Mouse (Mus musculus): ENCODE data around the gene Tubb4b.

The Tubb4b gene

DNA sequence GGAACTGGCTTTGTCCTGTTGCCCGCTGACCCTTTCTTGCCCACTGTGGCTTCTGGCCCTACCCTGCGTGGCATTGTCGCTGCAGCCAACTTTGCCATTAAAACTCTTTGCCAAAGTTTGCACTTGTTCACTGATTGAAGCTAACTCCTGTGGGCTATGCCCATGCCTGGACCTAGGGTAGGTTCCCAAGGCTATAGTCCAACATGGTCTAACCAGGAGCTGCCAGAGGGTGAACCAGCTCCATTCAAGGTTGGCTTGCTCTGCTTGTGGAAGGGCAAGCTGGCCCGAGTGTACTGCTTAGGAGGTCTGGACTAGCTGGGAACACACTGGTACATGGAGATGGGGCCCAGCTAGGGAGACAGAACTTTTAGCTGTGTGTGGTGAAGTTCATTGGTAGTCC, 19.6 kb upstream of the Tubb4b start:
- DNase-seq (ENCODE audit: low spot score), result no peak

GRCm38 (mm10) chr2:25243342-25243741, 18.8 kb upstream of the Tubb4b start:
- DNase-seq (ENCODE audit: low spot score), result no peak

DNA sequence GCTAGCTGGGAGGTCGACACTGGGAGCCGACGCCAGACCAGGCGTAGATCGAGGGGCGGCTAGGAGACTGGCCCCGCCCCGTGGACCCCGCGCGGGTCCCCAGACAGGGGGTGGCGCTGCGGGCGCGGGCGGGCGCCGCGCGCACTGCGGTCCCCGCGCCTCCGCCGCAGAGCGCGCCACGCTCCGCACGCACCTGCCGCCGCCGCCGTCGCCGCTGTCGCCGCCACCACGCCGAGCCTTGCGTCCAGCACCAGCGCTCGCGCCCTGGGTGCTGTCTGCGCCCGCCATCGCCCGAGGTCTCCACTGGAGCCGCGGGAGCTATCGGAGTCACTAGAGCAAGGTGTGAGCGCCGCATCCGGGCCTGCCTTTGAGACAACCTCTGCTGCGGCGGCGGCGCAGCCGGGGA, 17.6 kb upstream of the Tubb4b start, which contains the start of the genes Rnf208 and Cysrt1:
Gene Rnf208, plus strand, starts transcription at position 155 of the 406 bp plus-strand sequence.
Gene Cysrt1, minus strand, starts transcription at position 352 of the 406 bp plus-strand sequence.
- DNase-seq (ENCODE audit: low spot score), result no peak

DNA sequence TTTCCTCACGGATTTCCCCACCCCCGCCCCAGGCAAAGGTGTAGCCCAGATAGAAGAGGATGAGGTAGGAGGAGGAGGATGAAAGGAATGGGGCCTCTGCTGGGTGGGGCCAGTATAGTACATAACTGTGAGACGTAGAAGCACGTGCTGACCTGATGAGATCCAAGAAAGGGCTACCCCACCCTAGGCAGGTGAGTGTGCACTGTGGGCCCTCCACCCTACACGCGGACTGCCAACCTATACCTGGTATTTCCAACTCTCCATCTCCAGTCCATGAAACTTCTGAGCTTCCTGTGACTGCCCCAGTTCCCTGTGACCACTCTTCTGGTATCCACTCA, 16.9 kb upstream of the Tubb4b start:
- DNase-seq (ENCODE audit: low spot score), result no peak

- DNase-seq (ENCODE audit: low spot score), result no peak
Observed at GRCm38 (mm10) chr2:25240723-25241437, 16.4 kb upstream of the Tubb4b start.

GRCm38 (mm10) chr2:25240310-25240709, 15.8 kb upstream of the Tubb4b start:
- DNase-seq (ENCODE audit: low spot score), result no peak

DNA sequence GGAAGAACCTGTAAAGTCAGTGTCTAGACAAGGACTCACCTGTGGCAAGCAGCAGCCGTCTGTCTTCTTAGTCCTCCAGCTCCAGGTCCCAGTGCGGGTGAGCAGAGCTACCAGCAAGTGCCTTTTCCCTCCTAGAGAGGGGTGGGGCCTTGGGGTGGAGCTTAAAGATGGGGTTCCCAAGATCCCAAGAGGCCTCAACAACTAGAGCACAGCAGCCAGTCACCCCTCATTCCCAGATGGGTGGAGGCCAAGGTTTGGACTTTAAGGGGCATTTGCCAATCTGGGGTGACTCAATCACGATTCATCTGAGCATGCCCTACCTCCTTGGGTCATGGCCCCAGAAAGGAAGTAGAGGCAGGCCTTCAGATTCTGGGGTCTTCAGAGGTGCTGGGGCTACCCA, 15.3 kb upstream of the Tubb4b start:
- DNase-seq (ENCODE audit: low spot score), result no peak

- no peak for DNase-seq (ENCODE audit: low spot score)
Observed at GRCm38 (mm10) chr2:25238106-25238505, 13.6 kb upstream of the Tubb4b start.

DNA sequence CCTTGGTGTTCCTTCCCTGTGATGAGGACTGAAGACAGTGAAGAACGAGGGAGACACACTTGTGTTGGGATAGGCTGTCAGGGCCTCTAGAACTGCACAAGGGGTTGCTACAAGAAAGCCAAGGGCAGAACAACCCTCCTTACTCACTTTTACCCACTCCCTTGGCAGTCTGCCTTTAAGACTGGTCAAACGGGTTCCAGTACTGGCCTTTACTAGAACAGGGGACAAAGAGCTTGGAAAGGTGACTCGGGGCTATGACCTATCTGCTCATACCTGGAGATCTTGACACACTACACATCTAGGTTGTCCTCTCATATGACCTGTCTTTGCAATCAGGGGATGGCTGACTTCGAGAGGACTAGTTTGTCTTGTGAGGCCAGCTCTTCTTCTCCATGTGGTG, 13.0 kb upstream of the Tubb4b start:
- no peak for DNase-seq (ENCODE audit: low spot score)

- DNase-seq (ENCODE audit: low spot score), result no peak
Observed at GRCm38 (mm10) chr2:25236614-25237013, 12.1 kb upstream of the Tubb4b start, which contains the start of gene Rnf224. Rnf224 (minus strand) TSS chr2:25236787.

- no peak for DNase-seq (ENCODE audit: low spot score)
Observed at GRCm38 (mm10) chr2:25234551-25235220, 10.2 kb upstream of the Tubb4b start.

DNA sequence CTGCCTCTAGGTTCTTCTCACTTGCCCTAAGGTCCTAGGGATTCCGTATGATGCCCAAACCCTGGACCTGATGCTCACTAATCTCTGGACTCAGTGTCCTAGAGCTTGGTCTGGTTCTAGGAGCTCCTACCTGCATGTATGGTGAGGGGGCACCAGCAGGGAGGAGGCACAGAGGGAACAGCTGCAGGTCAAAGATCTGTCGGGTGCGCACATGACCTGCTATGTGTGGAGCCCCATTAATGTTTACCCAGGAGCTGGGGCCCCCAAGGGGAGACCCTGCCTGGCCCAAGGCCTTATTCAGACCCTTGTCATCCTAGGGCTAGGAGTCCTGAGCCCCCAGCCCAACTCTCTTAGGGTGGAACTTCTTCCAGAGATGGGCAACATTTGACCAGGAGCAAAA, 9.5 kb upstream of the Tubb4b start, which contains the start of gene Slc34a3:
Gene Slc34a3, minus strand, starts transcription at position 315 of the 400 bp plus-strand sequence.
- no peak for DNase-seq (ENCODE audit: low spot score)

- no peak for DNase-seq (ENCODE audit: low spot score)
Observed at GRCm38 (mm10) chr2:25233421-25233820, 8.9 kb upstream of the Tubb4b start.

- DNase-seq (ENCODE audit: low spot score), result no peak
Observed at GRCm38 (mm10) chr2:25231038-25231437, 6.5 kb upstream of the Tubb4b start.

GRCm38 (mm10) chr2:25230581-25230980, 6.1 kb upstream of the Tubb4b start:
- DNase-seq (ENCODE audit: low spot score), result no peak

- DNase-seq (ENCODE audit: low spot score), result no peak
Observed at GRCm38 (mm10) chr2:25229582-25229981, 5.1 kb upstream of the Tubb4b start.

DNA sequence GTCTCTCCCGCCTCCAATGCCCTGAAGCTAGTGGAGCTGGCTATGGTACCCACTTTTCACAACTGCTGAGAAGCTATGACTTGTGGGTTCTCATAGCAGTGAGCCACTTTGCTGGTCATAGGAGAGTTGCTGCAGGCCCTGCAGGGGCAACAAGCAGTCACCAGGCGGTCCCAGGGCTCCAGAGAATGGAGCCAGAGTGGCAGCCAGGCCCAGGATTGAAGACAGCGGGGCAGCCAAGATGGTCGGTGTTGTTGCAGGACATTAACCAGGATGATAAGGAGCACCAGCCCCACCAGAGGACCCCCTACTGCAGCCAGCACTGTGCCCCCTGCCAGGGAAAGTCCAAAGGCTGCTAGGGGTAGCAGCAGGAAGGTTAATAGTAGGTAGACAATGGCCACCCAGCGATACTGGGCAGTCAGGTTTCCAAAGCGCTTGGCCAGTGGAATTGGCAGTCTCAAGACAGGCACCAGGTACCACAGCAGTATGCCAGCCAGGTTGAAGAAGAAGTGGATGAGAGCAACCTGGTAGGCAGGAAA, 4.6 kb upstream of the Tubb4b start:
- no peak for DNase-seq (ENCODE audit: low spot score)

DNA sequence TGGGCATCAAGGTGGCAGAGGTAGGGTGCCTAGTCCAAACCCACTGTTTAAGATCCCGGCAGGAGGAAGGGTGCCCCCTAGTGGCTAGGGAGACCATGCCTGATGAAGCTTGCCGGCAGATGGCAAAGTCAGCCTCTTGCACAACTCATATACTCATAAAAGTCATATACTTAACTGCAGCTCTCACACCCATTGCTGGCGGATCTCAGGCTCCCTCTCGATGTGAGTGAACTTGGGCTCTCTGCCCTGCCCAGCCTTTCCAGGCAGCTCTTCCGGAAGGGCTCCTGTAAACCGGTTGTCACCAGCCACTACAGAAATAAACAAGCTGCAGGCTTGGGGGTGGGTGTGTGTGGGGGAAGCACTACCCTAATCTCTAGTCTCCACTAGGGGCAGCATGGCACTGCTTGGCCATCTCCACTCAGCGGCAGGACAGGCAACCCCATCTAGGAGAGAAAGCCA, 4.0 kb upstream of the Tubb4b start:
- DNase-seq (ENCODE audit: low spot score), result peak; percentile 57

GRCm38 (mm10) chr2:25227406-25227805, 2.9 kb upstream of the Tubb4b start:
- DNase-seq (ENCODE audit: low spot score), result no peak

DNA sequence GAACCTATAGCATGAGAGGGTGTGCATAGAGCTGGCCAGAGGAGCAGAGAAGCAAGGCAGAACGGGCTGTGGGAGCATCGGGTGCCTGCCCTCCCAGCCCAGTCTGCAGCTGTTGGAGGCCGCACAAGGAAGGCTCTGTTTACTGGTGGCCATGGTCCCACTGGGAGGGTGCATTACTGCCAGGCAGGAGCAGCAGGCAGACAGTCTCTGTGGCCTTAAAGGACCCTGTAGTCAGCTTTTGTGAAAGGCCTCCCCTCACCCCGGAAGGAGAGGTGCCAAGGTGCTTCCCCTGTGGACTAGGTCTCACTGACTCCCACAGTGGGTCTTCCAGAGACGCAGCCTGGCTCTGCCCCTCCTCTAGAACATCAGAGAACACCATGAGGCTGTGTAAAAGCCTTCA, 2.4 kb upstream of the Tubb4b start:
- DNase-seq (ENCODE audit: low spot score), result no peak

GRCm38 (mm10) chr2:25225811-25226379, 1.4 kb upstream of the Tubb4b start:
- DNase-seq (ENCODE audit: low spot score), result no peak

Data from ovary, postnatal 10 days (tissue).